ENCODE assay signal across 27 mouse cellular contexts in genomic region chr9:22503581-22503980, GRCm38 (mm10). TPM values are rescaled to one million over a fixed set of nuclear protein-coding genes. Genes with fewer than 3 reads are reported as not detected.
"Had no signal": no experiment of that assay in that cellular context is flagged by ENCODE, and none has a peak within 500 bp of the region (broad histone marks: within the 10 kb centered on the region; RNA-seq: fewer than 3 reads in every experiment).

No protein-coding gene starts in this region.

- H3K9ac ChIP-seq: lung, embryonic 14.5 days; midbrain, embryonic 12.5 days; neural tube, embryonic 13.5 days; neural tube, embryonic 15.5 days had no signal

- H3K36me3 ChIP-seq: midbrain, embryonic 10.5 days had no signal

- H3K4me1 ChIP-seq: neural tube, embryonic 15.5 days had no signal

- H3K4me3 ChIP-seq: midbrain, embryonic 10.5 days; midbrain, embryonic 12.5 days; myocyte; neural tube, embryonic 13.5 days; neural tube, embryonic 15.5 days had no signal

- H3K27me3 ChIP-seq: midbrain, embryonic 12.5 days; neural tube, embryonic 13.5 days; neural tube, embryonic 15.5 days had no signal

- H3K9me3 ChIP-seq: midbrain, embryonic 10.5 days; midbrain, embryonic 12.5 days; neural tube, embryonic 13.5 days; neural tube, embryonic 15.5 days had no signal

- DNase-seq: lung, adult 18-20 months; lung, postnatal 10 days; lung, postnatal 4 days; retina, postnatal 1 day; right cerebral cortex, adult 18-20 months; right cerebral cortex, postnatal 25 days; right cerebral cortex, postnatal 4 days; spleen, adult 18-20 months; thymus, adult 18-20 months; thymus, postnatal 14 days; thymus, postnatal 36 days had no signal

- H3K4me2 ChIP-seq: lung, embryonic 14.5 days; midbrain, embryonic 12.5 days; neural tube, embryonic 13.5 days; neural tube, embryonic 15.5 days had no signal

- ATAC-seq: midbrain, embryonic 16.5 days had no signal

- H3K27ac ChIP-seq: midbrain, embryonic 10.5 days; midbrain, embryonic 12.5 days; neural tube, embryonic 13.5 days; neural tube, embryonic 15.5 days had no signal

RNA-seq across cellular contexts. Expression of gene Gm17545, which starts 49.5 kb away (rescaled TPM):
- total RNA-seq: megakaryocyte, adult 5-6 weeks; megakaryocyte-erythroid progenitor cell, adult 5-6 weeks had no signal
- polyA plus RNA-seq: lung, embryonic 14.5 days; lung, embryonic 16.5 days; midbrain, embryonic 10.5 days; midbrain, embryonic 12.5 days; midbrain, embryonic 14.5 days; midbrain, embryonic 16.5 days; myocyte; neural tube, embryonic 11.5 days; neural tube, embryonic 13.5 days; neural tube, embryonic 15.5 days; small intestine, adult 2 months; stomach, embryonic 14.5 days; stomach, embryonic 16.5 days; thymus, postnatal 0 days had no signal
